Mouse (Mus musculus) brain, adult 2 months (tissue): ENCODE data around the gene Tmem219.
A peak's percentile ranks its signal among the peaks of the same experiment; 100 is the strongest.

ENCODE experiments used
- DNase-seq: peaks from one replicate; pipeline ENCODE4 v3.0.0; 2011; ENCODE audit warnings: low read depth, low spot score

Tmem219 gene

DNA sequence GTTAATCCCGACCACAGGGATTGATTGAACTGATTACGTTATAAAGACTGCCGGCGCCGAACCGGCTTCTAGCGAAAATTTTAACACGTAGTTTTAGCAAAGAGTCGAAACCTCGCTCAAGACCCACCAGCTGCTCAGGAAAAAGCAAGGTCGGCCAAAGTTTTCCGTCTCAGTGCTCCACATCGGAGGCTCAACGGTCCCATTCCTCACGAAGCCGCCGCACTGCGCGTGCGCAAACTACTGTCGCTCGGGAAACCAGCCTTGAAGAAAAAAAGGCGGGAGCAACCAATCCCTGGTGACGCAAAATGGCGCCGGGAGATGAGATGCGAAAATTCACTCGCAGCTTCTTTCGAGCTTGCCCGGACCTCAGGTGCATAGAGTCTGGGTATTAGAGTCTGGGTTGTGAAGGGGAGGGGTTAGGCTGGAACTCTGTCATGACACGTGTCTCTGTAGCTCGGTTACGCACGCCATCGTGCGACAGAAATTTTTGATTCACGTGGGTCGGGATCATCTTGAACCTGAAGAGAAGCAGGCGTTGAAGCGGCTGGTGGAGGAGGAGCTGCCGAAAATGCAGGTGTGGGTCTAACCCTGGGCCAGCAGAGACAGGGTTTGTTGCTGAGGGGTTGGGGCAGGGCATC, 60.5 kb downstream of the Tmem219 start, which contains the start of gene Ino80e:
Gene Ino80e (minus strand): TSS at position 231 of the 638 bp plus-strand sequence.
- DNase-seq: peak; percentile 97

DNA sequence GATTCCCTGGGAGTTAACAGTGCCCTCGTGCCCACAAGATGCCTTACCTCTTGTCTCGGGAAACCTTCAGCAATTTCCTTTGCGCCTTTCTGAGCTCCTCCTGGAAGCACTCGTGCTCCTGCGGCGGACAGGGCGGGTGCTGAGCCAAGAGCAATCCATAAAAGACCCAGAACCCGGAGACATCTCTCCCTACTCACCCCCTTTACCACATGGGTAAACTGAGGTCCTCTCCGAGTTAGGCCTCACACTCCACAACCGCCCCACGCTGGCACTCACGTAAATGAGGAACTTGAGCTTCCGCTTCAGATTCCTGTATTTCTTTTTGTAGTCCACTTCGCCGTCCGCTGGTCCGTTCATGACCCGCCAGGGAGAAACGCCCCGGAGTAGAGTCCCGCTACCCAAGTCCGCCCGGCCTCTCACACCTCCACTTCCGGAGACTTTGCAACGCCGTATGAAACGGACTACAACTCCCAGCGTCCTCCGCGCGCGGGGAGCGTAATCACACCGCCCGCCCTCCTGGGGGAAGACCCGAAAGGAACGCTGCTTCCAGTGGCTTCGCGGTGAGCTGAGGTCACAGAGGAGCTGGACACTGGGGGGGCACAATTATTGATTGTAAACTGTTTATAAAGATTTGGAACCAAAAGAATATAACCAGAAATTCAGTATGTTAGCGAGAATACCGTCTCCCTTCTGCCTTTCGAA, 61.1 kb downstream of the Tmem219 start, which contains the start of gene Hirip3:
Gene Hirip3 (plus strand): TSS at position 544 of the 702 bp plus-strand sequence.
- peak; percentile 97 for DNase-seq

DNA sequence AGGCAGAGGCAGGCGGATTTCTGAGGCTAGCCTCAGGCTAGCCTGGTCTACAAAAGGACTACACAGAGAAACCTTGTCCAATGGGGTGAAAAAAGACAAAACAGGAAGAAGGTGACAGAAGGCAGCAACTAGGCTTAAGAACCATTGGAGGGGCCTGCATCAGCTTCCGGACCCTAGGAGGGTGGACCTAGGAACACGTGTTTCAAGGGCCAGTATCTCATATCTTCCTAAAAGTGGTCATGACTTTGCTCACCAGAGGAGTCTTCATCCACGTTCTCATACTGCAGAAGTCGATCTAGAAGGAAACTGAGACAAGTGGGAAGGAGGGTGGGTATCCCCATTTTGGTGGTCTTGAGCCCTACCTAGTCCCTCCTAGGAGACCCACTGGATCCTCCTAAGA, 61.7 kb downstream of the Tmem219 start:
- no peak for DNase-seq

DNA sequence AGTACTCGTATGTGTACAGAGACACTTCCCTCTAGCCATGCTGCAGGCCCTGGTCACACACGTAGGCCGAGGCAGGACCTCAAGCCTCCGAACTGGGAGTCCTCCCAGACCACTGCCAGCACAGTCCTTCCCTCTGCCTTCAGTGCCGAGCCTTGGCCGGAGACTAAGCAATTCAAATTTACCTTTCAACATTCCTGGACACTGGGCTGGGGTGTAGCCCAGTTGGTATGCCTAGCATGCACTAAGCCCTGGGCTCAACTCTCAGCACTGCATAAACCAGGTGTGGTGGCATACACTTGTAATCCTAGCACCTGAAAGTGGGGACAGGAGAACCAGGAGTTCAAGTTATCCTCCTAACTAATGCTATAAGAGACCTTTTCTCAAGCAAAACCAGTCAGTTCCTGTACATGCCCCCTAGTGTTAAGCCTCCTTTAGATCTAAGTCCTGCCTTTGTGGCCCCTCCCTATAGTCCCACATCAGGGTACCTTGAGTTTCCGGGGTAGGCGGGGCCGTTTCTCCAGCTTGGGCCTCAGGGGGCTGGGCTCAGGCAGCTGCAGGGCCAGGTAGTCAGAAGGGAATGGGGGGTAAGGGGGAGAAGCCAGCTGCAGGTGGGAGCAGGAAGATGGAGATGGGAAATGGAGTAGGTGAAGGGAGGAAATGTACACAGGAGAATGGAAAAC, 65.8 kb downstream of the Tmem219 start:
- DNase-seq: no peak

DNA sequence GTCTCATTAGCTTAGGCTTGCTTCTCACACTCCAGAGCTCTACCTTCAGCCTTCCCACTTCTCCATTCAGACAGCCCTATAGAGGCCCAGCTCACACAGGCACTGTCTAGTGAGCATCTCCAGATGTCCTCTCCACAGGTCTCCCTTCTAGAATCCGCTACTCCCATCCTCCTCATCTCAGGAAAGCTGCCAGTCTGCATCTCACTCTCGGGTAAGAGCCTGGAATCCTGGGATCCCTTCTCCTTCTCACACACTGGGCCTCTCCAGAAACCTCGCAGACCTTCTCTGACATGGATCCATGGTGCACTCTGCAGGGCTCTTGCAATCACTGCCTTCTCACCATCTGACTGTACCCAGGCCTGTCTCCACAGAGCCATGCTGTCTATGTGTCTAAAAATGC, 67.1 kb downstream of the Tmem219 start:
- peak; percentile 61 for DNase-seq

DNA sequence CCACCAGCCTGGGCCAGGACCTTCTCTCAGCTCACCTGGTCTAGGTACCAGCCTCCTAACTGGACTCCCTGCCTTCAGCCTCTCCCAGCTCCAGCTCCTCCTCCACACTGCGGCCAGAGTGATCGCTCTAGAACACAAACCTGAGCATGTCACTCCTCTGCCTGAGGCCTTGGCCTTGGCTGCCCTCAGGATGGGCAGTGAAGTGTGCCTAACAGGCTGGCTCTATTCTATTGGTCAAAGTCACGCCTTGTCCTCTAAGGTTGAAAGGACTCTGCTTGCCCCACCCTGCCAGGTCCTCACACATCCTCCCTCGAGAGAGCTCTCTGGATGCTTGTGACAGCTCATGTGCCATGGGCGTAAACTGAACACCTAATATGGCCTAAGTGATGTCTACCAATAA, 69.3 kb downstream of the Tmem219 start:
- DNase-seq: no peak

DNA sequence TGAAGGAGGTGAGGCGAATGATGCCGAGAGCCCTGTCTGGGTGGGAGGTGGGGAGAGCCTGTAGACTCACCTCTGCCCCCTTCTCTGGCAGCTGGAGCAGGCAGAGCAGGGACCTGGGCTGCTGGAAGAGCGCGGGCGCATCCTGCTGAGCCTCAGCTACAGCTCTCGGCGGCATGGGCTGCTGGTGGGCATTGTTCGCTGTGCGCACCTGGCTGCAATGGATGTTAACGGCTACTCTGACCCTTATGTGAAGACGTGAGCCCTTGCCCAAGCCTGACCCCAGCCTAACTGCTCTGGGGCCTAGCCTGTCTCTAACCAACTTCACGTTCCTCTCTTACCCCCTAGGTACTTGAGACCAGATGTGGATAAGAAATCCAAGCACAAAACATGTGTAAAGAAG, 71.5 kb downstream of the Tmem219 start:
- no peak for DNase-seq

DNA sequence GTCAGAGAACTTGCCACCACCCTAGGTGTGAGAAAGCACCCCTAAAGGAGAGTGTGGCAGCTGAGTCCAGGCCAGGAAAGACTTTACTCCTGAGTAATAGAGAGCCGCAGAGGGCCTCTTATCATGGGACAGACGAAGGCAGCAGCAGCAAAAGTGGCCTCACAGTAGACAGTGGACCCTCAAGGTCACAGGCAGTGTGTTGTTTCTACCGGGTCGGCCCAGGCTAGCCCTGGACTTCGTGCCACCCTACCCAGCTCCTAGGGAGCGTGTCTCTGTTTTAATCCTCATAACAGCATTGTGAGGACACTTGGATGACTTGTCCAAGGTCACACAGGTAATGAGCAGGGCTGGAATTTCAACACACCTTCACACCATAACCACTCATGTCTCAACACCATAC, 72.6 kb downstream of the Tmem219 start:
- DNase-seq: no peak

DNA sequence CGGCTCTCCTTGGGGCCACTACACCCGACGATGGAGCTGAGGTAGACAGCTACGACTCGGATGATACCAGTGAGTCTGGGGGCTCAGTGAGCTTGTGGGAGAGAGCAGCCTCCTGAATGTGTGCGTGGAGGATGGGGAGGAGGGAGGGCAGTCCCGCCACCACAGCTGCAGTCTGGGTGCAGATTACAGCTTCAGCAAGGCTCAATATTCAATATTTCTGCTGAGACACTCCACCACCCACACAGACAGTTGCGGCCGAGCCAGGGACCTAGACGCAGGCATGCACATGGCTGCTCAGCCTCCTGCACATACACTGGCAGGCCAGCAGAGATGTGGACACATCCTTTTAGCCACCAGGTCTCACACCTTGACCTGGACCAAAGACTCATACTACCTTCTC, 73.9 kb downstream of the Tmem219 start:
- peak; percentile 69 for DNase-seq

DNA sequence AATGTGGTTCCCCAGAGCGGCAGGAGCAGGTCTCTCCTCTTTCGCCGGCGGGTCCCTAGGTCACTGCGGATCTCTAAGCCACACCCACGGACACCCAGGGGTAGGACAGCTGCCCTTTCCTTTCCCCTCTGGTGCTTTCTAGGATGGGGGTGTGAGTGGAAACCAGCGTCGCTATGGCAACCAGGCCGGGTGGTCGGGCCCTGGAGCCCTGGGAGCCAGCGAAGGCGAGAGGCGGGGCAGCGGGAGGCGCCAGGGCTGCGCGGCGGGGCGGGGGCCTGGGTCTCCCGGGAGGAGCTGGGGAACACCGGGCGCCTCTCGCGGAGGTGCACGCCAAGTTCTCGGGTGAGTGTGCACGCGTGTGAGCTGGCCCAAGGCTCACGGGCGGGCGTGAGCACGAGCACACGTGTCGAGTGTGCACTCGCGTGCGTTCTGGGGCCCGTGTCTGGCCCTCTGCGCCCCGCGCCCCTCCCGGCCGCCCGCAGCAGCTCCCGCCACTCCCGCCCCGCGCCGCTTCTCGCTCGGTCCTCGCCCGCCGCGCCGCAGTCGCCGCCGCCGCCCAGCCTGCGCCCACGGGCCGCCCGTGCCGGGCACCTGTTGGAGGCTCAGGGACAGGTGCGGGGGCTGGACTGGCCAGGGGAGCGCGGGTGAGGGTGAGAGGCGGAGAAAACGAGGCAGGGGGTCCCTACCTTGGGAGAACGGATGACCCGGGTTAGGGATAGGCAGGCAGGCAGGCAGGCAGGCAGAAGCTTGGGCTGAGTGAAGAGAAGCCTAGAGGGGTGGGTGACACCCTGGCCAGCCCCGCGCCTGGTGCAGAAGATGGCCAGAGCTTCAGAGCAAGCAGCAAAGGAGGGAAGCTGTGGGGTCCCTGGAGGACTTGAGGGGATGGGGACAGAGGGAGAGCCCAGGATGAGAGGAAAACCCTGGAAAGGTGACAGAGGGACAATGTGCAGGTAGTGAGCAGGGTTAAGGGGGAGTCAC, 75.0 kb downstream of the Tmem219 start:
- DNase-seq: peak; percentile 32

DNA sequence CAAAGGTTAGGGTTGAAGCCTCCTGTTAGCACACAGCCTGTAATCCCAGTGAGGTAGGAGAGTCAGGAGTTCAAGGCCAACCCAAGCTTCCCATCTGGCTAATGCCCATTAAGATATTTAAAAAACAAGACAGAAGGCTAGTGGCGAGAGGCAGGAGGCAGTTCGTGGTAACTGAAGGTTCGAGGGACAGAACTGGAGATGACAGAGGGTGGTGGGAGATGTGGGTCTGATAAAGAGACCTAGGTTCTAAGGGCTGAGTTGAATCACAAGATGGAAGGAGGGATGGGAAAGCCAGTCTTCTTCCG, 75.6 kb downstream of the Tmem219 start, which contains the start of gene Doc2a:
Gene Doc2a (plus strand): TSS at position 301 of the 305 bp plus-strand sequence.
- DNase-seq: no peak

DNA sequence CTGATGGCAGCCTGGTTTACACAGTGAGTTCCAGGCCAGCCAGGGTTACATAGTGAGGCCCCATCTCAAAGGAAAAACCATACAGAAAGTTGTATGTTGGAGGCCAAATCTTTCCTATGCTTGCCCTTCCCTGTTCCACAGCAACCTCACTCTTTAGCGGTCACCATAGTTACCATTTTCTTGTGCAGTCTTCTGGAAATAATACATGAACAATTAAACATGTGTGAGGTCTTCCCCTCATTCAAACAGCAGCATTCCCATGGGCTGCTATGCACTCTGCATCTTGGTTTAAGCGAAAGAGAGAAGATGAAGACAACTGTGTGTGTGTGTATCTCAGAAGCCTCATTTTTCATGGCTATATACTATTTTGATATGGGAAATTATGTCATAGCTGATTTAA, 77.2 kb downstream of the Tmem219 start:
- DNase-seq: no peak

DNA sequence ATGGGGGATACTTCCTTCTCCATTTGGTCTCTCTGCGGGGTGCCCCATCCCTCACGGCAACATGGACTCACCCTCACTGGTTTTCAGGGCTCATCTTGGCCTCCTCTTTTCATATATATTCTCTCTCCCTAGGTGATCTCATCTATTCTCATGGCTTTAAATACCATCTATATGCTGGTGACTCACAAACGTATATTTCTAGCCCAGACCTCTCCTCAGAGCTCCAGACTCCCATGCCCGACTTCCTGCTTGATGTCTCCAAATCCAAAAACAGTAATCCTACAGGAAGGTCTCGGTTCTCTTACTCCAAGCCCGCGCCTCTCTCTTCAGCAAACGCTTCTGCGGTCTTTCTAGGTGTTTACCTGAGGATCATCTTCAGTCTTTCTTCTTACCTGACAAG, 79.4 kb downstream of the Tmem219 start:
- peak; percentile 46 for DNase-seq
